Mouse (Mus musculus) T-helper 17 cell (primary cell): Measurements from ENCODE around the gene Btnl10.

ENCODE experiments used
- in situ Hi-C, 2 experiments: fragments of 300-600 bp; cut with MboI, MseI; formaldehyde crosslinking; loops; 1 replicate in 1 of 2; 2 replicates in 1 of 2; pipeline ENCODE4 v1.15.1; 2025; ENCODE audit warnings: high pct_unique_total_duplicates in 2 of 2

Btnl10 gene

DNA sequence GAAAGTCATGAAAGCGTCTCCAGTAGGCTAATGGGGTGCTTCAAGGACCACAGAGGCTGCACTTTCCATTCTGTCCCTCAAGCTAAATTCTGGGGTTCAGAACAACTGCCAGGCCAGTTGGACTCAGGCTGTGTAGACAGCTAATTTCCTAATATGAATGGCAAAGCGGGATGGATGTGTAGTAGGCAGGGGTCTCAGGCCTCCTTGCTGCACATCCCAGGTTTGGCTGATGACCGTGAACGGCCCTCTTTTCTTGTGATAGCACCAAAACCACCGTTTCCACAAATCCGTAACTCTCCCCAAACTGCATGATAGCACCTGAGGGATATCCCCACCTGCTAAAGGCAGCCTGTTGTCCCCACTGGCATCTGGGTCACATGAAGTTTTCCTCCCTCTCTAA is 40.8 kb downstream of the Btnl10 start:
- in situ Hi-C loops = loop anchor here in 1 of 2 experiments (10.0 kb wide), 1 partner anchor 654 kb away; the partner anchor contains the start of gene Zfp692

GRCm38 (mm10) chr11:58959186-58959825 is 41.6 kb downstream of the Btnl10 start:
- in situ Hi-C loops = loop anchor here in 1 of 2 experiments (10.0 kb wide), 1 partner anchor 655 kb away; the partner anchor contains the start of gene Zfp692

DNA sequence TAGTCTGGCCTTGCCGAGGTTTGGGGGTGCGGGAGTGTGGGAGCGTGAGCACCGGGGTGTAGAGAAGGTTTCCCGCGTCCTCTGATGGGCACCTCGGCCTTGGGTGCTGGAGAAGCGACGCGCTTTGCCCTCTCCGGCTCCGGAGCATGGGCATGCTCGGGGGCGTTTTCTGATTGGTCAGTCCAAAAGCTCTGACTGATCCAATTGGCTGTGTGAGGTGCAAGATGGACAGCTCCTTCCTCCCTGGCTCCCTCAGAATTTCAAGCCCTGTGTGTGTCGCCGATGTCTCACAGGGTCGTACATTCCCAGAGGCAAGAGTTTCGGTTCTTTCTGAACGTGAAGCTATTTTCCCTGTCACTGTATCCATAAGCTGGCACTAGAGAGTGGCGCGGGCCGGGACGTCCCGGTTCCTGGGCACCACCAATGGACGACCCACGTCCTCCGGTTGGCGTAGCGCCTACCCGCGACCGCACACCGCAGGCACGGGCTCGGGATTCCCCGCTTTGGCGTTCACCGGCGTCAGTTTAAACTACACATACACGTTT is 42.3 kb downstream of the Btnl10 start:
- in situ Hi-C loops = loop anchor here in 1 of 2 experiments (10.0 kb wide), 1 partner anchor 655 kb away; the partner anchor contains the start of gene Zfp692

GRCm38 (mm10) chr11:58961364-58962177 is 43.9 kb downstream of the Btnl10 start:
- in situ Hi-C loops = no loop called here

DNA sequence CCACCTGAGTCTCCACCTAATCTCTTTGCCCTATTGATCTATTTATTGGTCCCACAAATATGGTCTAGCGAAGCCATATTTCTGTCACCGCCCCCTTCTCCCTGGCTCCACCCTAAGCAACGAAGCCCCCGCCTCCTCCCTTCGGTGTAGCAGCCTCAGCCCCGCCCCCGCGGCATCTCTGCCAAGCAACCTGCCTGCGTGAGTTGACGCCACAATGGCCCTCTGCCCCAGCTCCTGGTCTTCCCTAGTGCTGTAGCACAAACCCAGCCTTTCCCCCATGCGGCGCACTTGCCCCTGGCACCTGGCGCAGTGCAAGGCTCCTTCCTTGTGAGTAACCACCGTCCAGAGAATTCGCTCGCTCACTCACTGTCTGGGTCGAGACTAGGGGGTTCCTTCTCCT is 45.8 kb downstream of the Btnl10 start:
- in situ Hi-C loops = no loop called here

DNA sequence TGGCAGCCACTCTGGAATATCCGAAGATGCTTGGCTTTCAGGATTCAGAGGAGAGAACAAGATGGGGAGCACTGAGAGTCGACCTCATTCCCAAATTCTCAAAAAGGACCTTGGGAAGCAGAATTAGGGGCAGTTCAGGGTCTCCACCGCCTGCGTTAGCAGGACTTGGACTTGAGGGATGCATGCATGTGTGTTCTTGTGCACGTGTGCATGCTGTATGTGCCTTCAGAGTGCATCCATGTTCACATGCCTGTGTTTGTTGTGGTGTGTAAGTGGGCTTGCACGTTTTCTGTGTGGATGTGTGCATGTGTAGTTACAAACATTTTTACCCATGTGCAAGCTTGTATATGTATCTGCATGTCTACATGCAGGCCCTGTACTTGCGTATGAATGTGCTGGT is 46.5 kb downstream of the Btnl10 start:
- in situ Hi-C loops = no loop called here

DNA sequence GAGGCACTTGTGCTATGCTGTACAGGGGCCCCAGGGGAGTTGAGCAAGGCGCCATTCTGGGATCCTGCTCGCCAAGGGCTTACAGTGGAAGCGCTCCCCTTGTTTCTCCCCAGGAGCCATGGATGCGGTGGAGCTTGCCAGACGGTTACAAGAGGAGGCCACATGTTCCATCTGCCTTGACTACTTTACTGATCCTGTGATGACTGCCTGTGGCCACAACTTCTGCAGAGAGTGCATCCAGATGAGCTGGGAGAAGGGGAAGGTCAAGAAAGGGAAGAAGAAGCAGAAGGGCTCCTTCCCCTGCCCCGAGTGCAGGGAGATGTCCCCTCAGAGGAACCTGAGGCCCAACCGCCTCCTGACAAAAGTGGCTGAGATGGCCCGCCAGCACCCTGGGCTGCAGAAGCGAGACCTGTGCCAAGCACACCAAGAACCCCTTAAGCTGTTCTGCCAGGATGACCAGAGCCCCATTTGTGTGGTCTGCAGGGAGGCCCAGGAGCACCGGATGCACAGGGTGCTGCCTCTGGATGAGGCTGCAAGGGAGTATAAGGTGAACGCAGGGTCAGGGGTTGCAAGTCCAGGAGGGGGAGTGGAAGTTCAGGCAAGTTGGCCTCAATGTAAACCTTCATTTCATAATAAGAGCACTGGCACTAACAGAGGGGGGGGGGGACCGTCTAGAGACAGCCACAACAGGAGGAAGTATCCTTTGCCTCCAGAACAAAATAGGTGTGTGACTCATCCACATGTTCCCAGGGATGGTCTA is 47.5 kb downstream of the Btnl10 start:
- in situ Hi-C loops = no loop called here

- in situ Hi-C loops = no loop called here
These were observed 49.6 kb downstream of the Btnl10 start for GRCm38 (mm10) chr11:58967346-58967745.

DNA sequence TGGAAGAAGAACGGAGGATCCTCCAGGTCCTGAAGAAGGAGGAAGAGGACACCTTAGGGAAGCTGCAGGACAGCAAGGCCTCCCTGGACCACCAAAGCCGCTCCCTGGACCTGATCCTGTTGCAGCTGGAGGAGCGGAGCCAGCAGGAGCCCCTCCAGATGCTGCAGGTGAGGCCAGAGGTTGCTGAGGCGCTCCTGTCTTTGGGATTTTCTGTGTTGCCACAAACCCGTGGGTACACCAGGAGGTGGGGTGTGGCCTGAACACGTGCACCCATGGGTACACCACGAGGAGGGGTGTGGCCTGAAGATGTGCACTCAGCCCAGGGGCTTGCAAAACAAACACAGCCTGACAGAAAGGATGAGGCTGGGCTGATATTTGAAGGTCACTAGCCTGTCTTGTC is 50.8 kb downstream of the Btnl10 start:
- in situ Hi-C loops = no loop called here

DNA sequence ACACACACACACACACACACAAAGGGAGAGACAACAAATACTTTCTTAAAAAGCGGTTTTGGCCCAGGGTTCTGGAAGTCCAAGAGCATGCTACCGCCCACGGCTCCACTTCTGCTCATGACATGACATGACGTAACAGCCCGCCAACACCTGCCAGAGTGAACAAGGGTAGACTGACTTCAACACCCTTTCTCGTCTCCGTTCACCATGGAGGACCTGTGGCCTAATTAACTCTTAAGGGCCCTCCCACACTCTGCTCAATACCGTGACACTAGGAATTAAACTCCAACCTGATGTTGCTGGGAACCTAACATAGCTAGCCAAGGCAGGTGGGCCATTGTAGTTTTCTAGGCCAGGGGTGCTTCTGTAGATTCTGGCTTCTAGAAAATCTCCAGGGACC is 51.3 kb downstream of the Btnl10 start:
- in situ Hi-C loops = no loop called here

- in situ Hi-C loops = loop anchor here in 1 of 2 experiments (10.0 kb wide), 1 partner anchor 875 kb away; no protein-coding TSS in a partner anchor
These were observed 52.0 kb downstream of the Btnl10 start for GRCm38 (mm10) chr11:58969659-58970058.

- in situ Hi-C loops = loop anchor here in 1 of 2 experiments (10.0 kb wide), 1 partner anchor 874 kb away; no protein-coding TSS in a partner anchor
These were observed 53.3 kb downstream of the Btnl10 start for GRCm38 (mm10) chr11:58970831-58971530.

DNA sequence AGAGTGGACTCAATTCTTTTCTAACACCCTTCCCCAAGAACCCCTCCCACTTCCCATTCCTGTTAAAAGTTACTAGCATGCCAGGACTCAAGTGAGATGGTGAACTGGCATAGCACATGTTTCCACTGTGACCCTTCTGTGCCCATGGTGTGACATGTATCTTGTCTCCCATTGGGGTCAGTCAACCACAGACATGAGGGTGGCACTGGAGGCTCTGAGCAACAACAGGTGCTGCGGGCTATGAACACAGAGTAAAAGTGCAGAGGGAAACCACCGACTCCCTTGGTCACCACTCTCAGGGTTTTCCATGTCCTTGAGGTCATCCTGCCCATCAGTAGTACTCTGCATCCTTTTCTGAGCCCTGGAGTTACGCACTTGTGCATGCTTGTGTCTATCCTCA is 54.1 kb downstream of the Btnl10 start:
- in situ Hi-C loops = loop anchor here in 1 of 2 experiments (10.0 kb wide), 1 partner anchor 873 kb away; no protein-coding TSS in a partner anchor

DNA sequence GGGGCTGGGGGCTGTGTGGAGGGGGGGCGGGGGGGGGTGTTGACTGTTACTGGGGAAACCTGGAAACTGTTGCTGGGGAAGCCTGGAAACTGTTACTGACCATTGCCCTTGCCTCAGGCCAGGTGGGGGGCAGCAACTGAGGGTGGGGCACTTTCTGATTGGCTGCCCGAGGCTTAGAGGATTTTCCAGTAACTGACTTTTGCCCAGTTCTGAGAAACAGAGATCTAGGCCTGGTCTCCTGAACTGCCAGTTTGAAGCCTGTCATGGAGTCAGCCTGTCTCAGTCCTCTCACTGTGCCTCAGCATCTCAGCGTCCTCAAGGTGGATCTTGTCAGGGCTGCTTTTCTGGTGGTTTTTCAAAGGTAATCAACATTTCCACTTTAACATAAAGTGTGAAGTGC is 56.7 kb downstream of the Btnl10 start:
- in situ Hi-C loops = loop anchor here in 1 of 2 experiments (10.0 kb wide), 1 partner anchor 870 kb away; no protein-coding TSS in a partner anchor
